Mouse (Mus musculus) MEL (cell line): Measurements from ENCODE around the gene Spag16. TPM values are rescaled to one million over a fixed set of nuclear protein-coding genes. Genes with fewer than 3 reads are reported as not detected.

Experiments used
- DNase-seq: peaks from one replicate; pipeline ENCODE4 v3.0.0; 2011; ENCODE audit warnings: low read depth, low spot score
- H3K27ac ChIP-seq: 2 replicates; pipeline ENCODE4 v1.5.1; 2012; ENCODE audit warnings: low read depth, mild to moderate bottlenecking, control low read depth, low read length, moderate library complexity; ENCODE audit not compliant: control insufficient read depth
- H3K27me3 ChIP-seq, 2 experiments: fragments of 150-350 bp in 1 of 2; sonication (generic) in 1 of 2; 2 replicates each; pipeline ENCODE4 v1.6.1; 2012; ENCODE audit warnings: low read length in 2 of 2, mild to moderate bottlenecking in 2 of 2, improper control_type of control experiment in 1 of 2, moderate library complexity in 1 of 2; ENCODE audit not compliant: insufficient read depth in 2 of 2, control insufficient read depth in 1 of 2
- H3K36me3 ChIP-seq, 2 experiments: 2 replicates each; pipeline ENCODE4 v1.6.1; 2012 to 2014; ENCODE audit warnings: low read length in 2 of 2, improper control_type of control experiment in 1 of 2, inconsistent platforms in 1 of 2, mild to moderate bottlenecking in 1 of 2; ENCODE audit not compliant: insufficient read depth in 2 of 2, control insufficient read depth in 1 of 2
- H3K4me1 ChIP-seq, 2 experiments: fragments of 150-350 bp in 1 of 2; sonication (generic) in 1 of 2; 2 replicates each; pipeline ENCODE4 v1.6.1; 2012; ENCODE audit warnings: low read length in 2 of 2, improper control_type of control experiment in 1 of 2, mild to moderate bottlenecking in 1 of 2; ENCODE audit not compliant: insufficient read depth in 2 of 2, control insufficient read depth in 1 of 2
- H3K4me3 ChIP-seq, 2 experiments: fragments of 150-350 bp in 1 of 2; sonication (generic) in 1 of 2; 2 replicates each; pipeline ENCODE4 v1.5.1; 2012; ENCODE audit warnings: low read depth in 2 of 2, low read length in 2 of 2, mild to moderate bottlenecking in 2 of 2, moderate library complexity in 2 of 2, control low read depth in 1 of 2, improper control_type of control experiment in 1 of 2; ENCODE audit not compliant: control insufficient read depth in 1 of 2, insufficient read depth in 1 of 2
- H3K79me2 ChIP-seq: 2 replicates; pipeline ENCODE4 v1.6.1; 2012; ENCODE audit warnings: mild to moderate bottlenecking, low read length, moderate library complexity; ENCODE audit not compliant: control insufficient read depth, poor library complexity, insufficient read depth
- H3K9ac ChIP-seq: 2 replicates; pipeline ENCODE4 v1.6.1; 2012; ENCODE audit warnings: low read depth, mild to moderate bottlenecking, control low read depth, low read length, moderate library complexity; ENCODE audit not compliant: control insufficient read depth, poor library complexity, severe bottlenecking
- H3K9me3 ChIP-seq: fragments of 150-350 bp; sonication (generic); replicated peaks from 2 replicates; pipeline ENCODE4 v1.6.1; 2012; ENCODE audit warnings: mild to moderate bottlenecking, low read length, improper control_type of control experiment, moderate library complexity; ENCODE audit not compliant: insufficient read depth
- E2F4 ChIP-seq: IDR thresholded peaks from 2 replicates; pipeline ENCODE4 v1.6.1; 2011; ENCODE audit warnings: low read depth, low read length, improper control_type of control experiment, borderline replicate concordance
- GATA1 ChIP-seq: IDR thresholded peaks from 2 replicates; pipeline ENCODE4 v1.6.1; 2011; ENCODE audit warnings: low read depth, low read length, improper control_type of control experiment
- KAT2A ChIP-seq: conservative IDR thresholded peaks from 2 replicates; pipeline ENCODE4 v1.6.1; 2012; ENCODE audit warnings: low read depth, low read length, improper control_type of control experiment, inconsistent platforms
- MAFK ChIP-seq: IDR thresholded peaks from 2 replicates; pipeline ENCODE4 v1.6.1; 2011; ENCODE audit warnings: low read depth, mild to moderate bottlenecking, low read length, improper control_type of control experiment, borderline replicate concordance
- MYB ChIP-seq: IDR thresholded peaks from 2 replicates; pipeline ENCODE4 v1.6.1; 2011; ENCODE audit warnings: mild to moderate bottlenecking, low read depth, low read length, improper control_type of control experiment
- NELFE ChIP-seq: IDR thresholded peaks from 2 replicates; pipeline ENCODE4 v1.6.1; 2011; ENCODE audit warnings: low read depth, low read length, improper control_type of control experiment
- NRF1 ChIP-seq: IDR thresholded peaks from 2 replicates; pipeline ENCODE4 v1.6.1; 2014; ENCODE audit warnings: low read depth, mild to moderate bottlenecking, inconsistent platforms, low read length, improper control_type of control experiment, moderate library complexity; ENCODE audit not compliant: poor library complexity, insufficient read depth, severe bottlenecking
- POLR2A ChIP-seq, 2 experiments: IDR thresholded peaks; 2 replicates each; pipeline ENCODE4 v1.6.1; 2011 to 2012; ENCODE audit warnings: low read length in 2 of 2, mild to moderate bottlenecking in 2 of 2, control low read depth in 1 of 2, improper control_type of control experiment in 1 of 2, low read depth in 1 of 2, moderate library complexity in 1 of 2; ENCODE audit not compliant: control insufficient read depth in 1 of 2, insufficient read depth in 1 of 2, poor library complexity in 1 of 2
- POLR2AphosphoS2 ChIP-seq: IDR thresholded peaks from 2 replicates; pipeline ENCODE4 v1.6.1; 2011; ENCODE audit warnings: low read length, improper control_type of control experiment
- RCOR1 ChIP-seq: IDR thresholded peaks from 2 replicates; pipeline ENCODE4 v1.6.1; 2012; ENCODE audit warnings: low read depth, mild to moderate bottlenecking, inconsistent platforms, low read length, improper control_type of control experiment
- SIN3A ChIP-seq: IDR thresholded peaks from 2 replicates; pipeline ENCODE4 v1.6.1; 2012; ENCODE audit warnings: low read length, improper control_type of control experiment, inconsistent platforms
- SMC3 ChIP-seq: IDR thresholded peaks from 2 replicates; pipeline ENCODE4 v1.6.1; 2011; ENCODE audit warnings: low read depth, low read length, improper control_type of control experiment
- TCF12 ChIP-seq: IDR thresholded peaks from 2 replicates; pipeline ENCODE4 v1.6.1; 2014; ENCODE audit warnings: low read depth, mild to moderate bottlenecking, inconsistent platforms, low read length, improper control_type of control experiment, moderate library complexity
- UBTF ChIP-seq: IDR thresholded peaks from 2 replicates; pipeline ENCODE4 v1.6.1; 2012; ENCODE audit warnings: low read depth, mild to moderate bottlenecking, inconsistent platforms, low read length, improper control_type of control experiment, moderate library complexity, borderline replicate concordance; ENCODE audit not compliant: insufficient read depth
- USF1 ChIP-seq: IDR thresholded peaks from 2 replicates; pipeline ENCODE4 v1.6.1; 2014; ENCODE audit warnings: low read depth, mild to moderate bottlenecking, inconsistent platforms, low read length, improper control_type of control experiment, moderate library complexity
- USF2 ChIP-seq, 2 experiments: IDR thresholded peaks; 2 replicates each; pipeline ENCODE4 v1.6.1; 2011 to 2012; ENCODE audit warnings: improper control_type of control experiment in 2 of 2, low read length in 2 of 2, borderline replicate concordance in 1 of 2, inconsistent platforms in 1 of 2, low read depth in 1 of 2, mild to moderate bottlenecking in 1 of 2; ENCODE audit not compliant: insufficient read depth in 1 of 2
- ZC3H11A ChIP-seq: IDR thresholded peaks from 2 replicates; pipeline ENCODE4 v1.6.1; 2012; ENCODE audit warnings: low read depth, mild to moderate bottlenecking, inconsistent platforms, low read length, improper control_type of control experiment
- ZMIZ1 ChIP-seq: IDR thresholded peaks from 2 replicates; pipeline ENCODE4 v1.6.1; 2012; ENCODE audit warnings: low read depth, mild to moderate bottlenecking, inconsistent platforms, low read length, improper control_type of control experiment, moderate library complexity
- ZNF384 ChIP-seq: IDR thresholded peaks from 2 replicates; pipeline ENCODE4 v1.6.1; 2012; ENCODE audit warnings: low read depth, mild to moderate bottlenecking, inconsistent platforms, low read length, improper control_type of control experiment
- polyA plus RNA-seq, 2 experiments: library from polyadenylated mRNA; stranded (reverse) in 1 of 2; unstranded in 1 of 2; fragments of >175 nt in 1 of 2; fragments of >200 nt in 1 of 2; gene quantifications; 2 replicates each; pipeline versions ENCODE4 v1.2.1 to v1.2.4; 2012; ENCODE audit warnings: low replicate concordance in 2 of 2, low read depth in 1 of 2; ENCODE audit not compliant: insufficient read length in 2 of 2, insufficient read depth in 1 of 2, missing spikeins in 1 of 2
- total RNA-seq: library from RNA; depleted of rRNA; stranded (reverse); fragments of 300-350 nt; gene quantifications from 2 replicates; pipeline ENCODE4 v1.2.3, GENCODE M21; 2012

Spag16 gene
- total and polyA plus RNA-seq, 3 experiments: not detected

DNA sequence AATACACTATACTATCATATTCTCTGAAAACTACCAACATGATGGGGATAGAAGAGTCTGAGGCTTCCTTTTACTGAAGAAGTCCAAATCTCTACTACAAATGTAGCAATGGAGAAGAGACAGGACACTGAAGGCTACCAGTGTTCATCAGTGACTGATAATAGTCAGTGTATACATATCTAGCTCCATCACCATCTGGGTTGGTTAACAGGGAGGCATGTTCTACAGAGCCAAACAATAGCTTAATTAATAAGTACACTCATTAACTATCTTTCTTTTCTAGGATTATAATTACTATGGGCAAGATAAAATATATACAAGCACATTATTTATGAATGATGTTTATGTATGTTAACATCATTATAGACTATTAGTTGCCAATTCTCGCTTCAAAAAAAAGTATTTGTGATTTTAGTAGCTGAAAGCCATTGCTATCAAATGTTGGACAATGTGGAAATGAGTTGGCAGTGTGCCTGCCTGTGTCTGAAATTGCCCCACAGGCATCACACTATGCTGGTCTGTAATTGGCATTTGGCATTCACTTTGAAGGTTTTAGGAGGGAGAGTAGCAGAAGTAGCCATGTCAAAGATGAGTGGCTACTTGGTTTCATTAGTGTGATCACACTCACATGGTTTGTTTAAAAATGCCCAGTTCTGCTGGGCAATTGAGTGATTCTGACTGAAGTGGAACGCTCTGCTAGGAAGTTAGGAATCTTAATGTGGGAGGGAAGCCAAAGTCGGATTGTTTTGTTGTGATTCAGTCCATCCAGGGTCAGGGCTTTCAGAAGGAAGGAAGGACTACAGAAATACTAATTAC lies 338.8 kb downstream of the Spag16 start:
- TF ChIP-seq POLR2AphosphoS2 (no peak), GATA1 (no peak), USF1 (no peak), ZC3H11A (no peak), ZMIZ1 (no peak), SMC3 (no peak)
- no peaks in the 10 kb centered on the region for H3K79me2 ChIP-seq

DNA sequence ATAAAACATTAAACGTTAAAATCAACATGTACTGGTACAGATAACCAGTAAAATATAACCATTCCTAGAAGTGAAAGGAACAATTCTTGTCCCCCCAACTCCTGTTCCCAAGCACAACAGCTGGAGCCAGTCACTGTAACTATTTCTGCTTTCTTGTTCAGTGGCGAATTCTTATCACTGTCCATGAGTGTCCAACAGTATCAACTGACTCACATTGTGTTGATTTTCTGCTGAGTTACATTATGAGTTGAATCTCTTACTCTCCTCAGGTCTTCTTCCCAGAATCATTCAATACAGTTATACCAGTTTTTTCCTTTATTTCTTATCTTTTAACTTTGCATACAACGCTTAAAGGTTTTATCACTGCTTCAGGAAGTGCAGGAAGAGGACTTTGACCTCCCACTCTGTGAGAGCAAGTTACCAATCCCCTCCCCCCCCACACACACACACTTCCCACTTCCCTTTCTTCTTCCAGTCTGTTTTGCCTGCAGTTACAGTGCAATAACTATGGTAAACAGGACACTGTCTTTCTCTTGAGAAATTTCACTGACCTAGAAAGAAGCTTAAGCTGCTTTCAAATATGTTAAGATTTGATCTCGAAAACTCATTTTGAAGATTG lies 353.5 kb downstream of the Spag16 start:
- no peaks in the 10 kb centered on the region for H3K4me1 ChIP-seq

More for the DNA sequence above, 338.8 kb downstream of the Spag16 start:
- no peaks in the 10 kb centered on the region for H3K4me1 ChIP-seq
- no peaks in the 10 kb centered on the region for H3K36me3 ChIP-seq
- H3K9me3 ChIP-seq: no peaks in the 10 kb centered on the region
- no peaks in the 10 kb centered on the region for H3K27me3 ChIP-seq
- H3K27ac ChIP-seq: no peak overlapping the region
- H3K4me3 ChIP-seq: no peak overlapping the region
- H3K9ac ChIP-seq: no peak overlapping the region
- no peak for DNase-seq

DNA sequence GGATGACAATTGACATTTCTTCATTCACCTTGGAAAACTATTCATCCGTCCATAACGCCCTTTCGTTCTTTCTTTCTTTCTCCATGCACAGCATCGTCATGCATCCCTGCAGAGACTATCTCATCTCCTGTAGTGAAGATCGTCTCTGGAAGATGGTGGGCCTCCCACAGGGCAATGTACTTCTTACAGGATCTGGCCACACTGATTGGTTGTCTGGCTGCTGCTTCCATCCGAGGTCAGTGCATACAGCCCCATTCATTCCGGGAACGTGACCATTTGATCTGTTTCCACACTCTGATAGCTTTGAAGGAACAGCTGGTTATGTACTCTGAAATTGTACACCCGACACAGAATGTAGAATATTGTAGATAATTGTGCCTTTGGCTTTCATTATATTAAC lies 438.0 kb downstream of the Spag16 start:
- TF ChIP-seq KAT2A: no peak
- TF ChIP-seq POLR2A (IDR thresholded peaks at IDR 0.05; ENCODE audit: control insufficient read depth in 1 of 2, insufficient read depth in 1 of 2, low read depth in 1 of 2, low read length in 2 of 2, poor library complexity in 1 of 2): no peak
- no peak for TF ChIP-seq ZC3H11A
- no peak for TF ChIP-seq RCOR1
- TF ChIP-seq NRF1: no peak
- no peak for TF ChIP-seq MYB
- TF ChIP-seq USF2 (IDR thresholded peaks at IDR 0.05; ENCODE audit: borderline replicate concordance in 1 of 2, insufficient read depth in 1 of 2, low read depth in 1 of 2, low read length in 2 of 2): no peak
- no peak for TF ChIP-seq NELFE
- no peak for TF ChIP-seq E2F4
- no peak for TF ChIP-seq MAFK
- no peak for TF ChIP-seq SMC3
- TF ChIP-seq SIN3A: no peak
- no peak for TF ChIP-seq TCF12
- no peak for TF ChIP-seq UBTF
- no peaks in the 10 kb centered on the region for H3K36me3 ChIP-seq
- no peaks in the 10 kb centered on the region for H3K79me2 ChIP-seq
- no peaks in the 10 kb centered on the region for H3K9me3 ChIP-seq
- H3K9ac ChIP-seq: no peak overlapping the region
- no peak overlapping the region for H3K27ac ChIP-seq
- H3K4me1 ChIP-seq: no peaks in the 10 kb centered on the region
- no peak overlapping the region for H3K4me3 ChIP-seq
- DNase-seq: no peak
- H3K27me3 ChIP-seq: no peaks in the 10 kb centered on the region

More for the DNA sequence above, 353.5 kb downstream of the Spag16 start:
- no peaks in the 10 kb centered on the region for H3K9me3 ChIP-seq
- TF ChIP-seq ZNF384: no peak
- TF ChIP-seq, all 39 proteins: peak for 0
- Histone ChIP-seq H3K9ac (no peak overlapping the region), H3K36me3 (no peaks in the 10 kb centered on the region; a peak in 1 of 4 replicates), H3K27me3 (no peaks in the 10 kb centered on the region), H3K27ac (no peak overlapping the region), H3K4me3 (no peak overlapping the region), H3K79me2 (no peaks in the 10 kb centered on the region)
- DNase-seq: peak; percentile 1
